Mouse (Mus musculus) limb, embryonic 13.5 days (tissue): ENCODE measurements around the gene Gm20388. TPM values are rescaled to one million over a fixed set of nuclear protein-coding genes. Genes with fewer than 3 reads are reported as not detected.

Source experiments
- ATAC-seq: fragments of 200-750 bp; cut with Nextera tagmentation; 2 replicates; pipeline ENCODE4 v1.8.0; 2017; ENCODE audit warnings: low read depth, moderate number of reproducible peaks, moderate TSS enrichment; ENCODE audit not compliant: low FRiP score
- H3K27ac ChIP-seq: fragments of 300-500 bp; sonication (generic); 2 replicates; pipeline ENCODE4 v1.5.1; 2015; ENCODE audit warnings: inconsistent platforms, mild to moderate bottlenecking, moderate library complexity
- H3K27me3 ChIP-seq: fragments of 300-500 bp; sonication (generic); 2 replicates; pipeline ENCODE4 v1.6.1; 2015; ENCODE audit warnings: mild to moderate bottlenecking, inconsistent platforms
- H3K36me3 ChIP-seq: fragments of 300-500 bp; sonication (generic); 2 replicates; pipeline ENCODE4 v1.6.1; 2015; ENCODE audit warnings: inconsistent platforms, mild to moderate bottlenecking, moderate library complexity
- H3K4me1 ChIP-seq: fragments of 300-500 bp; sonication (generic); 2 replicates; pipeline ENCODE4 v1.6.1; 2015; ENCODE audit warnings: inconsistent platforms
- H3K4me2 ChIP-seq: fragments of 300-500 bp; sonication (generic); replicated peaks from 2 replicates; pipeline ENCODE4 v1.6.1; 2015; ENCODE audit warnings: inconsistent platforms, mild to moderate bottlenecking, moderate library complexity
- H3K4me3 ChIP-seq: fragments of 300-500 bp; sonication (generic); 2 replicates; pipeline ENCODE4 v1.5.1; 2015; ENCODE audit warnings: moderate library complexity, mild to moderate bottlenecking, inconsistent platforms
- H3K9ac ChIP-seq: fragments of 300-500 bp; sonication (generic); 2 replicates; pipeline ENCODE4 v1.6.1; 2015; ENCODE audit warnings: mild to moderate bottlenecking, inconsistent platforms
- H3K9me3 ChIP-seq: fragments of 300-500 bp; sonication (generic); 2 replicates; pipeline ENCODE4 v1.6.1; 2016; ENCODE audit warnings: inconsistent platforms
- WGBS: fragments of 180-500 bp; shearing (Covaris S2); methylation state at CpG from one replicate; pipeline ENCODE4 v1.1.7; 2015; 5-methylcytosine and 5-hydroxymethylcytosine counted together
- polyA plus RNA-seq: library from polyadenylated mRNA; unstranded; fragments of >200 nt; fragmentation: Nextera tagmentation; extraction: Ambion mirVana; gene quantifications from 2 replicates; pipeline ENCODE4 v1.2.1, GENCODE M21; 2015

Gm20388 gene
- polyA plus RNA-seq, 1 experiment from 2014 or later, result 7.1 TPM

DNA sequence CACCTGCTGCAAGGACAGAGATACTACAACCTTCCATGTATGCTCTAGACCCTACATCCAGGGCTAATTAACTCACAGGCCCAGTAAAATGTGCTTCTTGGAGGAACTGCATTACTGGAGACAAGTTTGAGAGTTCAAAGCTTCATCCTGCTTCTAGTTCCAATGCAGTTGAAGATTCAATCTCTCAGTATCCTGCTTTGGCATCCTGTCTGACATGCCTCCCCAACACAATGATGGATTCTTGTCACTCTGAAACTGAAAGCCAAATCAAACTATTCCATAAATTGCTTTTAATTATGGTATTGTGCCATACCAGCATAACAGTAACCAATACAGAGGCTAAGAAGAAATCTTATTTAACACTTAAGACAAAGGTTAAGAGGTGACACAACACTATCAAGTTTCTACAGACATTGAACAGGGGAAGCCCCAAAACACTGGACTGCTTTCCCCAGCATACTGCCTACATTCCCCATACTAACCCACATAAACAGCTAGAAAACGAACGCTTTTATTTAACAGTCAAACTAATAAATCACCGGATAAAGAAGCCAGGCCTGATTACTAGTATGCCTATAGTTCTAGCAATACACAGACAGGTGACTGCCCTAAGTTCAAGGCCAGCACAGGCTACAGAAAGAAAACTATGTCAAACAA is 3059.5 kb downstream of the Gm20388 start:
- Histone ChIP-seq H3K4me1 (no peaks in the 10 kb centered on the region), H3K9ac (no peak overlapping the region), H3K36me3 (peaks cover 37% of the 10 kb centered on the region), H3K4me2 (no peak overlapping the region), H3K27me3 (no peaks in the 10 kb centered on the region), H3K9me3 (0 out of 2 replicates have a peak, but pooled peaks cover 4% of the 10 kb centered on the region), H3K4me3 (no peak overlapping the region), H3K27ac (no peak overlapping the region)
- 73% methylated on average over 3 of the region's 3 CpGs for WGBS
- ATAC-seq, result no peak

DNA sequence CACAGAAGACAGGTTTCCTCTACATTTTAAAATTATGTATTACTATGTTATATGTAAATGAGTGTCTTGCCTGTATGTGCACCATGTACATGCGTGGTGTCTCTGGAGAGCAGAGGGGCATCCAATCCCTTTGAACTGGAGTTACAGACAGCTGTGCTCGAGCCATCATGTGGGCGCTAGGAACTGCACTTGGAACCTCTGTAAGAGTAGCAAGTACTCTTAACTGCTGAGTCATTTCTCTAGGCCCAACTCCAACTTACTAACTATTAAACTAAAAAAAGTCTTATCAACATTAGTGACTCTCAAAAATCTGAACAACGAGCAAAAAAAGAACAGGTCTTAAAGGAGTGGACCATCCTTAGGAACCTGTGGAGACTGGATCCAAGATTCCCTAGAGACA is 3065.4 kb downstream of the Gm20388 start:
- Histone ChIP-seq H3K27ac (no peak overlapping the region), H3K4me1 (peaks cover 16% of the 10 kb centered on the region)
- 96% methylated on average over 4 of the region's 4 CpGs for WGBS

DNA sequence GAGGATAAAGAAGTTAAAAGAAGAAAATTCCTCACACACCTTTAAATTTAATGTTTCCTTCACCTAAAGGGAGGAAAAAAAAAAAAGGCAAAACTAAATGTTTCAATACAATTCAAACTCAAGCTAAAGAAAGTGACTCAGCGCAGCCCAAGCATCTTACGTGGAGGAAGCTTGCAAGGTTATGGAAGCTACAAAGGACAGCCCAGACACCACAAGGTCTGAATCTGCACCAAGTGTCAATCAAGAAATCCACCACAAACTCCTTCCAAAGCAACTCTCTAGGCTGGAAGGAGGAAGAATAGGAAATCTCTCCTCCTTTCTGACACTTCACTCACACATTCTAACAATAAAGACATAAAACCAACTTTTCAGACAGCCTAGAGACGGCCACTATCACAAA is 3068.8 kb downstream of the Gm20388 start:
- 86% methylated on average over 3 of the region's 3 CpGs for WGBS
- H3K9me3 ChIP-seq, result no peaks in the 10 kb centered on the region
- no peak for ATAC-seq
- no peaks in the 10 kb centered on the region for H3K27me3 ChIP-seq
- H3K27ac ChIP-seq, result no peak overlapping the region
- H3K36me3 ChIP-seq, result peaks cover 4% of the 10 kb centered on the region
- peaks cover 30% of the 10 kb centered on the region for H3K4me1 ChIP-seq
- no peak overlapping the region for H3K4me3 ChIP-seq
- H3K9ac ChIP-seq, result no peak overlapping the region
- H3K4me2 ChIP-seq, result no peak overlapping the region

More for the DNA sequence above, 3065.4 kb downstream of the Gm20388 start:
- H3K27me3 ChIP-seq, result no peaks in the 10 kb centered on the region
- no peak for ATAC-seq
- peaks cover 23% of the 10 kb centered on the region for H3K36me3 ChIP-seq
- no peak overlapping the region for H3K9ac ChIP-seq
- H3K4me3 ChIP-seq, result no peak overlapping the region
- H3K9me3 ChIP-seq, result no peaks in the 10 kb centered on the region
- H3K4me2 ChIP-seq, result no peak overlapping the region

DNA sequence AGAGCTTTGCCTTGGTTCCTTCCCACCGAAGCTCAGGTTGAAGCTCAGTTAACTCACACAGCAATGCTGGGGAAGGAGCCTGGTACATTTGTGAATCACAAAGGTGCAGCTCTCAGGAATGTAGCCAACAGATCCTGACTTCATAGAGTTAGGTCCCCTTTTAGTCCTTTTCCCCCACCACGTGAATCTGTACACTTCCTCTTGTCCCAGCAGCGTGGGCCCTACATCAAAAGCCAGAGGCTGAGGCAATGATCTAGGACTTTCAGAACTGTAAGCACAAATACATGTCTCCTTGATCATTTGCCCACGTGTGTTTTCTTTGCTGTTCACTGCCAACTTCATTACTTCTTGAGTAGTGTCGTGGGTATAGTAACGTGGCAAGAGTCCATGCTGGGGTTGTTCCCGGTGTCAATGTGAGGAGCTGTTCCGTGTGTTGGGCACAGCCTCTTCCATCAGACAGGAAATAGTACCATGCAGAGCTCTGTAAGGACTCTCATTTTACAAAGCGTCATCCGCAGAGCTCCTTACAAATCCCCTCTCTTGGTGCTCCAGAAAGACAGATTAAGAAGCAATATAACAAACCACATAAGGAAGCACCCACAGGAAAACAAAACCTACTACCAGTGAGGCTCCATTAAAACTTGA is 3069.3 kb downstream of the Gm20388 start:
- H3K27ac ChIP-seq, result peak overlapping the region; percentile 44; the same call in 1 of the 2 replicates

DNA sequence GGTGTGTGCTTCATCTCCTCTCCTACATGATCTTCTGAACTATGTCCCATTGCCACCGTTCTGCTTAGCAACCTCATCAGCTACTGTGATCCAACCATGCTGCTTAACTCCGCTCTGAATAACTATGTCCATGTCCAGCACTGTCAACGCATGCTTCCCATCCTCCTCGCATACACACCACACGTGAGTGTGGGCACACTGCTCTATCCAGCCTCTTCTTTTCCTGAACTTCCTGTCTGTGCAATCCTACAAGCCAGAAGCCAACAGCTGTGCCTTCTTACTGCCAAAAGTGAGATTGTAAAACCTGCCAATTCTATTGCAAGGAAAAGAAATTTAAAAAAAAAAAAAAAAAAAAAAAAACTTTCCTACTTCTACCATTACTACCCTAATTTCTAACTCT is 3071.0 kb downstream of the Gm20388 start:
- Histone ChIP-seq H3K4me3 (no peak overlapping the region), H3K27me3 (no peaks in the 10 kb centered on the region), H3K4me2 (no peak overlapping the region), H3K9ac (no peak overlapping the region), H3K36me3 (no peaks in the 10 kb centered on the region), H3K27ac (no peak overlapping the region), H3K9me3 (no peaks in the 10 kb centered on the region), H3K4me1 (peaks cover 42% of the 10 kb centered on the region)
- no peak for ATAC-seq
- 85% methylated on average over 5 of the region's 5 CpGs for WGBS

More for the DNA sequence above, 3069.3 kb downstream of the Gm20388 start:
- Histone ChIP-seq H3K9ac (0 out of 2 replicates have a peak overlapping the region, but pooled peaks have one; percentile 8), H3K4me3 (no peak overlapping the region), H3K27me3 (no peaks in the 10 kb centered on the region), H3K36me3 (no peaks in the 10 kb centered on the region), H3K4me1 (peaks cover 30% of the 10 kb centered on the region), H3K4me2 (no peak overlapping the region), H3K9me3 (no peaks in the 10 kb centered on the region)
- 59% methylated on average over 10 of the region's 10 CpGs for WGBS
- no peak for ATAC-seq

DNA sequence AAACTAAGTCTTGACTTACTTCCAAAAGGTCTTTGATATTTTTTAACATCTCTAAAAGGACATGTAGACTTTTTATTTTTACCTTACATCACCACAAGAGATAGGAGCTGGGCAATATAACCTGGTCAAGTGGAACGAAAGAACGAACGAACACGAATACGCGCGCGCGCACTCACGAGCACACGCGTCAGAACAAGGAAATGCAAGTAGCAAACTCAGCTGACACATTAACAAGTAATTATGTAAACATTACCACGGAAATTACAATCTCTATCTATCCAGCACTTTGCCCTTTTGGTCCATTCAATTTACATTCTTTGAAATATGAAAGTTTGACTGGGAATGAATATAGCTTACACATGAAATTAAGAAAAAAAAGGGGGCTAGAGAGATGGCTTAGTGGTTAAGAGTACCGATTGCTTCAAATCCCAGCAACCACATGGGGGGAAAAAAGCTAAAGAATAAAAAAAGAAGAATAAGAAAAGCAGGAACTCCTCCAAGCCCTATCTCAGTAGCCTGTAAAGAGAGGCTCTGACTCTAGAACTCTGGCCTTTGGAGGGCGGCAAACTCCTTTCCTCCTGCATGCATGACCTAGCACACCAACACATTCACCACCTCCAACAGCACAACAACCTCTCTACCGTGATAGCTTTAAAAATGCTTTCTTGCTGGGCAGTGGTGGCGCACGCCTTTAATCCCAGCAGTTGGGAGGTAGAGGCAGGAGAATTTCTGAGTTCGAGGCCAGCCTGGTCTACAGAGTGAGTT is 3072.7 kb downstream of the Gm20388 start:
- Histone ChIP-seq H3K27me3 (no peaks in the 10 kb centered on the region), H3K9ac (no peak overlapping the region), H3K27ac (no peak overlapping the region), H3K36me3 (no peaks in the 10 kb centered on the region), H3K4me2 (no peak overlapping the region), H3K9me3 (no peaks in the 10 kb centered on the region), H3K4me1 (peaks cover 53% of the 10 kb centered on the region), H3K4me3 (no peak overlapping the region)
- 92% methylated on average over 19 of the region's 19 CpGs for WGBS
- ATAC-seq, result no peak

DNA sequence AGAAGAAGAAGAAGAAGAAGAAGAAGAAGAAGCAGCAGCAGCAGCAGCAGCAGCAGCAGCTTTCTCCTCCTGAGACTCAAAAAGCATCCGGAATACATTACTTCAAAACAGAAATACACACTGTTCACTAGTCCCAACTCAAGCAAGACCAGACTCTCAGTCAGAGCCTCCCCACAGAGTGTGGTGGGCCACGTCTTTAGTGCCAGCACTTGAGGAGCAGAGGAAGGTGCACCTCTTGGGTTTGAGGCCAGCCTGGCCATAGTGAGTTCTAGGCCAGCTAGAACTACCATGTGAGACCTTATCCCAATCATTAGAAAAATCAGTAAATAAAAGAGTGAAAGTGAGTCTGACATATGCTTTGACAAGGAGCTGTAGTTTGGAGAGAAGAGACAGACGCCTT is 3073.5 kb downstream of the Gm20388 start:
- 88% methylated on average over 3 of the region's 3 CpGs for WGBS
- Histone ChIP-seq H3K36me3 (no peaks in the 10 kb centered on the region), H3K4me1 (peaks cover 53% of the 10 kb centered on the region), H3K4me3 (no peak overlapping the region), H3K9me3 (no peaks in the 10 kb centered on the region), H3K27me3 (no peaks in the 10 kb centered on the region), H3K4me2 (no peak overlapping the region), H3K27ac (no peak overlapping the region), H3K9ac (no peak overlapping the region)
- ATAC-seq, result no peak

DNA sequence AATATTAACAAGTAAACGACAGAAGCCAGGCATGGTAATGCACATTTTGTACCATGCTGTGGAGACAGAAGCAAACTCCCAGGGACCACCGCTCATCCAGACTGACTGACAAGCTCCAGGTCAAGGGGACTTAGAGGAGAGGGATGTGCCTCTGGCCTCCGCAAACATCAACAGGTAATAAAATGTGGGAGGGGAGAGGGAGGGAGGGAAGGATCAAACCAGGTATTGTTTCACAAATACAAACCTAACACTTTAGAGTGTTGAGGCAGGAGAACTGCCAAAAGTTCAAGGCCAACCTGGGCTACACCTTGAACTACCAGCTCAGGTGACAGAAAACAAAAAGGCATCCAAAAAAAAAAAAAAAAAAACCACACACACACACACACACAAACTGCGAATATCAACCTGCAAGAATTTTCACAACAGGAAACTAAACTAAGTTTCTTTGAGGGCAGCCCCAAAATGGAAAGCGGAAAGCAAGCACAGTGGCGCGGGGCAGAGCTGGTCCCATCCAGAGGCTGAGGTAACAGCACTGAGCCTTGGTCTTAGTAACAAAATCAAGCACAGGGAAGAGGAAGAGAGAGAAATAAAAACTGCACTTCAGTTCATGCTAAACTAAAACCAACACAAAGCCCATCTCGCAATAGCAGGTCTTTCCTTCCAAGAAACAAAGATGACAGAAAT is 3076.0 kb downstream of the Gm20388 start:
- H3K27ac ChIP-seq, result no peak overlapping the region
- ATAC-seq, result no peak

DNA sequence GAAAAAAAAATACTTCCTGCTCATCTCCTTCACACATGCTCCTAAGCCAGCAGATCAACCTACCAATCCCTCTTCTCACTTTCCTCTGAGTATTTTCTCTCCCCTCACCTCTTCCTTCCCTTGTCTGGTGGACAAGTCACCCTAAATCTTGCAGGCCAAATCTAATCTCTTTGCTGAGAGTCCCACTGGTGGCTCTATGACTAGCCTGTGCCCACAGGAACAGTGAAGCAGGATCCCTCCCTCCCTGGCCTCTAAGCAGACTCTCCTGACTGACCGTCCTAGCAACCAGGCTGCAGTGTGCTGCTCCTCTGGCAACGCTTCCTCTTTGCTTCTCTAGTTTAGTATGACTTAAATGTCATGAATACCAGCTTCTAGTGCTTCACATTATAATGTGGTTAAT is 3076.6 kb downstream of the Gm20388 start:
- H3K36me3 ChIP-seq, result no peaks in the 10 kb centered on the region
- H3K4me2 ChIP-seq, result no peak overlapping the region
- H3K9me3 ChIP-seq, result no peaks in the 10 kb centered on the region
- no peak overlapping the region for H3K4me3 ChIP-seq
- H3K9ac ChIP-seq, result no peak overlapping the region
- no peak for ATAC-seq
- H3K27me3 ChIP-seq, result no peaks in the 10 kb centered on the region
- 55% methylated on average over 2 of the region's 2 CpGs for WGBS
- no peak overlapping the region for H3K27ac ChIP-seq
- H3K4me1 ChIP-seq, result peaks cover 38% of the 10 kb centered on the region

More for the DNA sequence above, 3076.0 kb downstream of the Gm20388 start:
- WGBS, result 74% methylated on average over 8 of the region's 8 CpGs
- H3K36me3 ChIP-seq, result no peaks in the 10 kb centered on the region
- no peaks in the 10 kb centered on the region for H3K9me3 ChIP-seq
- H3K4me1 ChIP-seq, result peaks cover 39% of the 10 kb centered on the region
- H3K9ac ChIP-seq, result no peak overlapping the region
- no peaks in the 10 kb centered on the region for H3K27me3 ChIP-seq
- H3K4me3 ChIP-seq, result no peak overlapping the region
- no peak overlapping the region for H3K4me2 ChIP-seq

DNA sequence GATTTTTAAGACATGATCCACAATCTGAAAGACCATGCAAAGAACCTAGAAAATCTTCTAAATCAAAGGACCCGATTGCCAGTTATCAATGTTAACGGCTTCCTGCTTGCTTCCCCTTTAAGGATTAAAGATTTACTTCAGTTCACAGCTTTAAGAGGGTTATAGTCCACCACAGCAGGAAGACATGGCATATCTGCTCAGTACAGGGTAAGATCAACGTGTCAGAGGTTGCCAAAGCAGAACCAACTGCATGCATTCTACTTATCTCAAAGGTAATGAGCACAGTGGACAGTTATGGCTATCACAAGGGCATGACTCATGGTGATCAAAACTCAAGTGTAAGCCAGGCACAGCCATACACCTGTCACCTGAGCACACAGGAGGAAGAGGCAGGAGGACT is 3078.3 kb downstream of the Gm20388 start:
- Histone ChIP-seq H3K4me2 (no peak overlapping the region), H3K9me3 (no peaks in the 10 kb centered on the region), H3K9ac (no peak overlapping the region), H3K4me3 (no peak overlapping the region), H3K36me3 (no peaks in the 10 kb centered on the region), H3K27ac (no peak overlapping the region), H3K4me1 (peaks cover 40% of the 10 kb centered on the region), H3K27me3 (no peaks in the 10 kb centered on the region)
- ATAC-seq, result no peak
- WGBS, result 94% methylated on average over 3 of the region's 3 CpGs

DNA sequence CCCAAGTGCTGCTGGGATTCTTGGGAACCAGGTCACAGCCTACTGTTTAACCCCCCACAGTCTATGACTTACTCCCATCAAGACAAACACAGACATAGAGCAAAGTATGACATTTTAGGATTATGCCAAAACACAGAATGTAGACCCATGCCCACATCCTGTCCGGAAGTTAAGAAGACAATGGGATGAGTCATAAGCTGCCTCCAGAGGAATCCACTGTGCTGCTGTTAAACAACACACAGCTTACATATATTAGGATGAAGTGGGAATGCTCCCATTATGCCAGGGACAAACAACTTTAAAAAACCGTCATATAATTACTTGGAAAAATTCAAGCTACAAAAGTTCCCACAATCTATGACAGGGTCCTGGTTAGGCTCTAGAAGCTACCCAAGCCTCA is 3079.3 kb downstream of the Gm20388 start:
- peaks cover 39% of the 10 kb centered on the region for H3K4me1 ChIP-seq
- no peak overlapping the region for H3K4me2 ChIP-seq
- H3K36me3 ChIP-seq, result no peaks in the 10 kb centered on the region
- H3K4me3 ChIP-seq, result no peak overlapping the region
- H3K9me3 ChIP-seq, result no peaks in the 10 kb centered on the region
- 86% methylated on average over 2 of the region's 2 CpGs for WGBS
- ATAC-seq, result no peak
- no peak overlapping the region for H3K27ac ChIP-seq
- H3K9ac ChIP-seq, result no peak overlapping the region
- no peaks in the 10 kb centered on the region for H3K27me3 ChIP-seq

DNA sequence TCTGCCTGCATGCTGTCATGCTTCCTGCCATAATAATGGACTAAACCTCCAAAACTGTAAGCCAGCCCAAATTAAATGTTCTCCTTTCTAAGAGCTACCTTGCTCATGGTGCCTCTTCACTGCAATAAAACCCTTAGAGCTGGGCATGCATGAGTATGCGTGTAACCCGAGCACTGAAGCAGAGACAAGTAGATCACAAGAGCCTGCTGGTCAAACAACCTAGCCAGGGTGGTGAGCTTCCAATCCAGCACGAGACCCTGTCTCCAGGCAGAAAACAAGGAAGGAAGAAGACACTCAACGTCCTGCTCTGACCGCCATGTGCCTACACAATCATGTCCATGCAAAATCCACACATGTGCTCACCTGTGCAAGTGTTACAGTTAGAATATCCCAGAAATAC is 3080.7 kb downstream of the Gm20388 start:
- H3K4me3 ChIP-seq, result no peak overlapping the region
- H3K4me2 ChIP-seq, result no peak overlapping the region
- H3K9ac ChIP-seq, result no peak overlapping the region
- no peaks in the 10 kb centered on the region for H3K27me3 ChIP-seq
- peaks cover 30% of the 10 kb centered on the region for H3K4me1 ChIP-seq
- 78% methylated on average over 5 of the region's 5 CpGs for WGBS
- no peaks in the 10 kb centered on the region for H3K36me3 ChIP-seq
- no peak overlapping the region for H3K27ac ChIP-seq
- no peak for ATAC-seq
- H3K9me3 ChIP-seq, result no peaks in the 10 kb centered on the region
